Mouse (Mus musculus) urinary bladder, postnatal 14 days (tissue): ENCODE results near the gene Daam1.
A peak's percentile ranks its signal among the peaks of the same experiment; 100 is the strongest.

Source experiments
- DNase-seq: peaks from one replicate; pipeline ENCODE4 v3.0.0; 2021; ENCODE audit warnings: low spot score

Gene Daam1

GRCm38 (mm10) chr12:71898666-71899520 is 68.0 kb downstream of the Daam1 start:
- DNase-seq = no peak

- no peak for DNase-seq
Observed at GRCm38 (mm10) chr12:71899566-71899965, 68.7 kb downstream of the Daam1 start.

DNA sequence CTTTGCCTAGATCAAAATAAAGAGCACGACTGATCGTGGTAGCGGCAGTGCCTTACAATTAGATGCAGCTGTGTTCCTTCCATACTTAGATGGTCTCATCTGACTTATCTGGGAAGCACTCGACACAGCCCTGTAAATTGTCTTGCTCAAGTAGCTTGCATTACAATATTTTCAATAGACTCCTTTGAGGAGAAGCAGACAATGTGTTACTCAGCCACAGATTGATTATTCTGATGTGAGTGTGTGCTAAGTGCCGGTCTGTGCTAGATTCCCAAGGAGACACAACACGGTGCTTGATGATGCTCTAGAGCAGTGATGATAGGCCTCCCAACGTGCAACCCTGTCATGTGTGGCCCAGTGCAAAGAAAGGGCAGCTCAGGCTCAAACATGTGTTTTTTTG is 70.3 kb downstream of the Daam1 start:
- DNase-seq = no peak

DNA sequence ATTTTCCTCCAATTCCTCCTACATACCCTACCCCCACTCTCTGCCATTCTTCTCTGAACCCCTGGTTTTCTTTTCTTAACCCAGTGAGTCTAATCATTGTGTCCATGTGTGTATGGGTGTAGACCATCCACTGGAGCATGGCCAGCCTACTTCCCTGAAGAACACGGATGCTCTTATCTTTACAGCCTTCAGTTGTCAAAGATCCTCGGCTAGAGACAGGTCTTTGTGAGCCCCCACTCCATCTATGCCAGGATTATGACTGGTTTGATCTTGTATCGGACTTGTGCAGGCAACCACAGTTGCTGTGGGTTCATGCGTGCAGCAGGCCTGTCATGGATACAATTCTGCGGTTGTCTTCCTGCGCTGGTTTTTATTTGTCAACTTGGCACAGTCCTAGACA is 71.0 kb downstream of the Daam1 start:
- no peak for DNase-seq

DNA sequence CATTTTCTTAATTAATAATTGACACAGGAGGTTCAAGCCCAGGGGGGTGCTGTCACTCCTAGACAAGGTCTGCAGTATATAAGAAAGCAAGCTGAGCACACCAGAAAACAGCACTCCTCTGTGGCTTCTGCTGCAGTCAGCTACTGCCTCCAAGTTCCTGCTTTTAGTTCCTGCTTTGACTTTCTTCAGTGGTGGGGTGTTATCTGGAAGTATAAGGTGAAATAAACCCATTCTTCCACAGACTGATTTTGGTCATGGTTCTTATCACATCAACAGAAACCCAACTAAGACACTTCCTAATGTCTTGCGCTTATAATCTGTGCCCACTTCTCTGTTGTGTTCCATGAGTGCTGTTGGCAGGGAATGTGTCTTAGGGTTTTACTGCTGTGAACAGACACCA is 71.4 kb downstream of the Daam1 start:
- DNase-seq = no peak

DNA sequence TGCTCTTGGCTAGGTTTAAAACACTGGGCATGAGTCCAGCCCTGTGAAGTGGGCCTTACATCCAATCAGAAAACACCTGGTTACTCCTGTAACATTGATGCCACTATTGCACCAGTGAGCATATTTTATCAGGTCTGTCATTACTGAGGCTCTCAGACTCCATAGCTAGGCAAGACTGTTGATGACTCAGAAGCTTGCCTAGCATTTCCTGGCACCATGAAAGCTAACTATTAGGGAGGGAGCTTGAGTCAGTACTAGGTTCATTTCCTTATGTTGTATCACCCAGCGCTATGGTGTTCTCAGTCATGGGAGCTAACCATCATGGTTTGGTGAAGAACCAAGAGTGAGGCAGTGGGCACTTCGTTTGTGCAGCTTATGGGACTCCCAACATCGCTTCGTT is 72.3 kb downstream of the Daam1 start:
- no peak for DNase-seq

DNA sequence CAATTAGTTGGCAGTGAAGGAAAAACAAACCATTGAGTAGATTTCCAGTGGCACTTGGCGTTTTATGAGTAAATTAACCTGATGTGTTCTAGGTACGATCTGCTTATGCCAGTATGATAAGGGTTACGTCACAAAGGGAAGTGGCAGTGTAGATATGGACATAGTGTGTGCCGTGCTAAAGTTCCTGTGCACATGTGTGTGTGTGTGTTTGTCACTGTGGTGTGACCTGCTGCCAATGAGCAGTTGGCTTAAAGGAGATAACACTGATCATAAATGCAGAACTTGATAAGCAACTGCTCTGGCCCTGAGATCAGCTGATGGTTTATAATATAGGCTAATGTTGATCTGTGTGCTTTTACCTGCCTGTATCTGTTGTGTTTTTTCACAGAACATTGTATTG is 73.4 kb downstream of the Daam1 start:
- no peak for DNase-seq

GRCm38 (mm10) chr12:71904926-71905325 is 74.0 kb downstream of the Daam1 start:
- DNase-seq = no peak

- DNase-seq = no peak
Observed at GRCm38 (mm10) chr12:71905640-71906320, 74.9 kb downstream of the Daam1 start.

DNA sequence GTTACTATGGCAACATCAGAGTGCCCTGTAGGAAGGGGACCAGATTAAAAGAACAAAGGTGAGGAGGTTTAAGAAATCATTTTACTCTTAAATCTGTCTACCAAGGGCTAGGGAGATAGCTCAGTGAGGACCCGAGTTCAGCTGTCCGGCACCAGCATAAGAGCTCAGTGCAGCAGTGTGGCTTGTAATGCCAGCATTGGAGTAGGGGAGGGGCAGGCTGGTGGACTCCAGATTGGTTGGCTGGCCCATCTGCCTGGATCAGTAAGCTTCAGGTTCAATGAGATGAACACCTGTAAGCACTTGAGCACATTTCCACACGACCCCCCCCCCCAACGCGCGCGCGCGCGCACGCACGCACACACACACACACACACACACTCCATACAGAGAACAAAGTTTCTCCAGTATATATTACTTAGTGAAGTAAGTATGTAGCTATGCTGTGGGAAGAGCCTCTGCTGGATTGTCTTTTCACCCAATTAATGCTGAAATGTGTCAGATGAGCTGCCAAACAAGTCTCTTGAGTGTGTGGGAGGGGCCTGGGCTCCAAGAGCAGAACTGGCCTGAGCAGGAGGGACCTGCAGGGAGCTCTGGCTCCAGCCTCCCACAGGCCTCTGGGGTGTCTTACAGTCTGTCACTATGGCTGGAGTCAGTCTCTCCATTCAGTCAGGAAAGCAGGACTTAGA is 75.8 kb downstream of the Daam1 start:
- peak; percentile 32 for DNase-seq

DNA sequence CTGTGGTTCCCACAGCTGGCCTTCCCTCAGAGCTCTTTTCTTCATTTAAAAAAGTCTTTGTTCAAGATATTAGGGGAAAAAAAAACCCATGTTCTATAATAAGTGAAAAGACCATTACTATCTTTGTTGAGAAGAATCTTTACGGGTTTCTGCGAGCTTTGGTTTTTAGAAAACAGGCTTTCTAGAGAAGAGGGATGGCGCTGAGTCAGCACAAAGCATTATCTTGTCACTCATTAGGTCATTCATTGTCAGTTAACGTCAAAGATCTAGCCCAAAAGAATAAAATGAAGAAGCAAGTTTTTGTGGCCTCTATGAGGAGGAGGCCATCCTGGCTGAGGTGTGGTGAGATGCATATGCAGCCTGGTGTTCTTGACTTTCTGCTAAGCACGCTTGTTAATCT is 78.1 kb downstream of the Daam1 start:
- DNase-seq = no peak

DNA sequence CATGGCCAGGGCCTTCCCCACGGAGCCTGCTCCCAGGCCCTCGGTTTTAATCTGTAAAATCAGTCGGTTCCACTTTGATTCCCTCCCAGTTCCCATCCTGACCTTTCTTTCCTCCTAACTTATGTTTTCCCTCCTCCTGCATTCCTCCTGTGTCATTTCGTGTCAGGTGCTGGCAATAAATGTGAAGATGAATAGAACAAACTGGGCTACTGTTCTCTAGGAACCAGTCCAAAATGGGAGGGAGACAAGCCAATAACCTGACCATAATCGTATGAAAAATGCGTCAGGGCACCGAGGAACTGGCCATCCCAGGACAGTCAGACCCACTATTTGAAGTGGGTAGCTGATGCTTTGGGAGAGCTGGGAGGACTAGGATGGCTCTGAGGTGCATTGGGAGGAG is 79.4 kb downstream of the Daam1 start:
- no peak for DNase-seq

GRCm38 (mm10) chr12:71912262-71912661 is 81.4 kb downstream of the Daam1 start:
- DNase-seq = no peak

GRCm38 (mm10) chr12:71919156-71919555 is 88.3 kb downstream of the Daam1 start:
- DNase-seq = no peak

DNA sequence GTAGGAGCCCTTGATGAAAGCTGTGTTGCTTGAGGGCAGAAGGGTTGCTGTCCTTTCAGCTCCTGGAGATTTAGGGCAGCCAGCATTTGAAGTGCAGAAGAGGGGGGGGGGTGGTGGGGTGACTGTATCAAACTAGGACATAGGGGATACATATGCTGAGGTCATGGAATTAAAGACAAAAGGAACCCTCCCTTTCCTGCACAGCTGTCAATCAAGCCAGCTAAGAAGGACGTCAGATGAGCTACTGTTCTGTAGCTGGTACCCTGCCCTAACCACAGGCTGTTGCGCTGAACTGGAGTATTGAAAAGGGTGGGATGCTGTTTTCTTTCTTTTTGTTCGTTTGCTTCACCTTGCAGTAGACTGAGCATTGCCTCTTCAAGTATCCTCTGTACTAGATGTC is 89.1 kb downstream of the Daam1 start:
- DNase-seq = no peak

- no peak for DNase-seq
Observed at GRCm38 (mm10) chr12:71922827-71923381, 92.0 kb downstream of the Daam1 start.

DNA sequence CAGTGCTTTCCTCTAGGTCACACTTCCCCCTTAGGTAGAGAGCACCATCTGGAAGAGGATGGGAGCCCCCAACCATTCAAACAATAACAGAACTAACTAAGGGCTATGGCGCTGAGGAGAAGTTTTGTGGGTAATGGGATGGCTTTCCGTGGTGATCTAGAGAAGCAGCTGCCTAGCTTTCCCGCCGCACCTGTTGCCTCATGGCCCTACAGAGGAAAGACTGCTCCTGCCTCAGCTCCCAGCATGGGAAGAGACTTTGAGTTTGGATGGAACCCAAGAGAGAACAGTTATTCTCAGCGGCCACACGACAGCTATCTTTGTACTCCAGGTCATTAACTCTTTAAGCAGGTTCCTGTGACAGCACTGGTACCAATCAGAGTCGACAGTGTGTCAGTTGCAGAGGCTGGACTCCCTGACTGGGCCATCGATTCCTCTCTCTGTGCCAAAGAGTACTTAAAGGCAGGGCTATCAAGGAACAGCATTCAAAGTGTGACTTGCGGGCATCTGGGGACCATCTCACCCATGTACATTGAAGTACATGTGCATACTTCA is 94.2 kb downstream of the Daam1 start:
- DNase-seq = no peak

GRCm38 (mm10) chr12:71925990-71926700 is 95.3 kb downstream of the Daam1 start:
- no peak for DNase-seq

DNA sequence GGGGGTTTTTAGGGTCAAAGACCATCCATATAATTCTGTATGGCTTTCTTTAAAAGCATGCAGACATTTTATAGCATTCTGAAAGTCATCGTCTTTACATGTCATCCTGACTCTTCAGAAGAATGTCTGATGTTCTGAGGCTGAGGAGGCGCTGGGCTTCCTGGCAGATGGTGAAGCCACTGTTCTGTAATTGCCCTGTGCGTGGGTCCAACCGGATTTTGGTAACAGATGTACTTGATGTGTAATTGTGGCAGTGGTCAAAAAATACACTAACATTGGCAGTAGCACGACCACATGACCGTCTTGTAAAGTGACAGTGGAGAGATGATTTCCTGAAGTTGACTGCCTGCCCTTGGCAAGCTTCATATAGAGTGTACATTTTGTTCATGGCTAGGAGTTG is 97.2 kb downstream of the Daam1 start:
- DNase-seq = no peak

DNA sequence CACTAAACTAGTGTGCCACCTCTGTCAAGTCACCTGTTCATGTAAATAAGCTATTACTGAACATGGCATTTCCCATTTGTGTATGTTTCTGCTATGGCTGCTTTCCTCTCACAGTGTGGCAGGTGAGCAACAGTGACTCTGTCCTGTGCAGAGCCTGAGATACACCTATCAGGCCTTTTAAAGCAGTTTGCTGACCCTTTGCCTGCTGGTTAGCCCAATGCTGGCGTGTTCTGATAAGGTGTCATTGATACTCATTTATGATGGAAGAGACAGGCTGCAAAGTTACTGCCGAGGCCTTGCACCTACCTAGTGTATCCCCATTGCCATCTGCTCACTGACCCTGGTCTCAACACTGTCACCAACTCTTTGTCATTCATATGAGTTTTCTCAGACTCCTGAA is 99.0 kb downstream of the Daam1 start:
- no peak for DNase-seq

DNA sequence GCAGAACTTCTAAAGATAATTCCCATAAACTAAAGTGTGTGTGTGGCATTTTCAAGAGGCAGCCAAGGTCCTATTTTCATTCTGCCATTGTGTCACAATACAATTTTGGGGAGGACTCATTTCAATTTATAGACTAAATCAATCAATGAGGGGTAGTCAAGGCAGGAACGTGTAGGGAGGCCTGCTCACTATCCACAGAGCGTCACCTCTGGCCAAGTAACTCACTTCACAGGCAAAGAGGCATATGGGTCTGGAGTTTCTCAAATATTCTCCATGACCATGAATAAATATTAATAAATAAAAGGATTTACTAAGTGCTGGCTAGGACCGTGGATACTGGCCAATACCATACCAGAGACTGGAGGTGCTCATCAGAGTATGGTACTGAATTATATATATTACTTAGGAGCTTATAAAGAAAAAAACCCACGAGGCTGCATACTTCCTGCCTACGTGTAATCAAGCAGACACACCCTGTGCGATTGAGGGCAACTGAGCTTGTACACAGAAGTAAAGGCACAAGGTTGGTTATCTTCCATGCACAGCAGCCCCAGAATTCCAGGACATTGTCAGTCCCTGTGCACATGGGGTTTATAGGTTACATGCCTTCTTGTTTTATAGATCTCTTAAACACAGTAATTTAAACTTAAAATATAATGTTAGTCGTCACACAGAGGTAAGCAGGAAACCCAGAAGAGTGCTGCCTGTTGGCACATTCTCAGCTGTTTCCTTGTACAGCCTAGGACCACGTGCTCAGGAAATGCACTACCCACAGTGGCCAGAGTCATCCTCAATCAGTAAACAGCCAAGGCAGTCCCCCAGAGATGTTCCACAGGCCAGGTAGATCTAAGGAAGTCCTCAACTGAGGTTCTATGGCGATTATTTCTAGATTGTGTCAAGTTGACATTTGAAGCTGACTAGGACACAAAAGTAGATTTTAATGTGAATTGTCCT is 101.8 kb downstream of the Daam1 start:
- DNase-seq = no peak
